Mouse (Mus musculus): ENCODE measurements at regions not wholly inside any gene's neighbourhood (a gene's known extent, or its start where the extent isn't known, plus 50 kb on each side); places are given as distances from the start of the nearest gene placed in this dataset.
A peak's percentile ranks its signal among the peaks of the same experiment; 100 is the strongest.

GRCm38 (mm10) chr12:42137764-42138163 lies 651.5 kb upstream of the Lrrn3 start:
- Histone ChIP-seq H3K27me3 (ENCODE audit: control insufficient read depth, insufficient read depth, low read length, poor library complexity, severe bottlenecking) (no peaks in the 10 kb centered on the region), H3K9me3 (replicated peaks; ENCODE audit: control insufficient read depth, insufficient read depth, low read length, poor library complexity, severe bottlenecking) (peaks cover 19% of the 10 kb centered on the region), H3K9ac (ENCODE audit: low read depth, poor library complexity, severe bottlenecking) (no peak overlapping the region), H3K27ac (ENCODE audit: insufficient read depth, low read length) (no peak overlapping the region), H3K4me3 (ENCODE audit: low read depth, low read length) (no peak overlapping the region), H3K4me1 (ENCODE audit: control insufficient read depth, insufficient read depth, low read length) (no peaks in the 10 kb centered on the region), H3K36me3 (ENCODE audit: control insufficient read depth, insufficient read depth, low read length, poor library complexity, severe bottlenecking) (no peaks in the 10 kb centered on the region)
- no peak for TF ChIP-seq CTCF (IDR thresholded peaks at IDR 0.05; ENCODE audit: low read depth, low read length)
- no peak for TF ChIP-seq POLR2A (IDR thresholded peaks at IDR 0.05; ENCODE audit: insufficient read depth, low read length)
- no peak for TF ChIP-seq EP300 (IDR thresholded peaks at IDR 0.05; ENCODE audit: insufficient read depth, low read depth, low read length)

- Histone ChIP-seq H3K27ac (ENCODE audit: insufficient read depth, low read length) (no peak overlapping the region), H3K9me3 (replicated peaks; ENCODE audit: control insufficient read depth, insufficient read depth, low read length, poor library complexity, severe bottlenecking) (no peaks in the 10 kb centered on the region), H3K4me3 (ENCODE audit: low read depth, low read length) (no peak overlapping the region), H3K27me3 (ENCODE audit: control insufficient read depth, insufficient read depth, low read length, poor library complexity, severe bottlenecking) (no peaks in the 10 kb centered on the region), H3K4me1 (ENCODE audit: control insufficient read depth, insufficient read depth, low read length) (no peaks in the 10 kb centered on the region), H3K9ac (ENCODE audit: low read depth, poor library complexity, severe bottlenecking) (no peak overlapping the region), H3K36me3 (ENCODE audit: control insufficient read depth, insufficient read depth, low read length, poor library complexity, severe bottlenecking) (no peaks in the 10 kb centered on the region)
- TF ChIP-seq POLR2A (IDR thresholded peaks at IDR 0.05; ENCODE audit: insufficient read depth, low read length) (no peak), CTCF (IDR thresholded peaks at IDR 0.05; ENCODE audit: low read depth, low read length) (no peak)
Observed at GRCm38 (mm10) chr12:42100189-42100588, 614.0 kb upstream of the Lrrn3 start.

GRCm38 (mm10) chr12:42070401-42070800 lies 584.2 kb upstream of the Lrrn3 start:
- Histone ChIP-seq H3K9me3 (replicated peaks; ENCODE audit: control insufficient read depth, insufficient read depth, low read length, poor library complexity, severe bottlenecking) (no peaks in the 10 kb centered on the region), H3K4me1 (ENCODE audit: control insufficient read depth, insufficient read depth, low read length) (no peaks in the 10 kb centered on the region), H3K4me3 (ENCODE audit: low read depth, low read length) (no peak overlapping the region), H3K36me3 (ENCODE audit: control insufficient read depth, insufficient read depth, low read length, poor library complexity, severe bottlenecking) (no peaks in the 10 kb centered on the region), H3K9ac (ENCODE audit: low read depth, poor library complexity, severe bottlenecking) (no peak overlapping the region), H3K27me3 (ENCODE audit: control insufficient read depth, insufficient read depth, low read length, poor library complexity, severe bottlenecking) (no peaks in the 10 kb centered on the region), H3K27ac (ENCODE audit: insufficient read depth, low read length) (no peak overlapping the region)
- no peak for TF ChIP-seq EP300 (IDR thresholded peaks at IDR 0.05; ENCODE audit: insufficient read depth, low read depth, low read length)
- TF ChIP-seq CTCF (IDR thresholded peaks at IDR 0.05; ENCODE audit: low read depth, low read length): no peak
- TF ChIP-seq POLR2A (IDR thresholded peaks at IDR 0.05; ENCODE audit: insufficient read depth, low read length): no peak

GRCm38 (mm10) chr12:42063745-42064144 lies 577.5 kb upstream of the Lrrn3 start:
- Histone ChIP-seq H3K36me3 (ENCODE audit: control insufficient read depth, insufficient read depth, low read length, poor library complexity, severe bottlenecking) (no peaks in the 10 kb centered on the region), H3K9me3 (replicated peaks; ENCODE audit: control insufficient read depth, insufficient read depth, low read length, poor library complexity, severe bottlenecking) (no peaks in the 10 kb centered on the region), H3K9ac (ENCODE audit: low read depth, poor library complexity, severe bottlenecking) (no peak overlapping the region), H3K4me3 (ENCODE audit: low read depth, low read length) (no peak overlapping the region), H3K27me3 (ENCODE audit: control insufficient read depth, insufficient read depth, low read length, poor library complexity, severe bottlenecking) (no peaks in the 10 kb centered on the region), H3K4me1 (ENCODE audit: control insufficient read depth, insufficient read depth, low read length) (no peaks in the 10 kb centered on the region), H3K27ac (ENCODE audit: insufficient read depth, low read length) (no peak overlapping the region)
- no peak for TF ChIP-seq POLR2A (IDR thresholded peaks at IDR 0.05; ENCODE audit: insufficient read depth, low read length)
- no peak for TF ChIP-seq CTCF (IDR thresholded peaks at IDR 0.05; ENCODE audit: low read depth, low read length)
- no peak for TF ChIP-seq EP300 (IDR thresholded peaks at IDR 0.05; ENCODE audit: insufficient read depth, low read depth, low read length)

- Histone ChIP-seq H3K27ac (ENCODE audit: insufficient read depth, low read length) (no peak overlapping the region), H3K9me3 (replicated peaks; ENCODE audit: control insufficient read depth, insufficient read depth, low read length, poor library complexity, severe bottlenecking) (no peaks in the 10 kb centered on the region), H3K36me3 (ENCODE audit: control insufficient read depth, insufficient read depth, low read length, poor library complexity, severe bottlenecking) (no peaks in the 10 kb centered on the region), H3K27me3 (ENCODE audit: control insufficient read depth, insufficient read depth, low read length, poor library complexity, severe bottlenecking) (no peaks in the 10 kb centered on the region), H3K9ac (ENCODE audit: low read depth, poor library complexity, severe bottlenecking) (no peak overlapping the region), H3K4me1 (ENCODE audit: control insufficient read depth, insufficient read depth, low read length) (no peaks in the 10 kb centered on the region), H3K4me3 (ENCODE audit: low read depth, low read length) (no peak overlapping the region)
- TF ChIP-seq POLR2A (IDR thresholded peaks at IDR 0.05; ENCODE audit: insufficient read depth, low read length) (no peak), CTCF (IDR thresholded peaks at IDR 0.05; ENCODE audit: low read depth, low read length) (no peak), EP300 (IDR thresholded peaks at IDR 0.05; ENCODE audit: insufficient read depth, low read depth, low read length) (no peak)
Observed at GRCm38 (mm10) chr12:42049056-42049455, 562.8 kb upstream of the Lrrn3 start.

- Histone ChIP-seq H3K27ac (ENCODE audit: insufficient read depth, low read length) (no peak overlapping the region), H3K4me1 (ENCODE audit: control insufficient read depth, insufficient read depth, low read length) (no peaks in the 10 kb centered on the region), H3K27me3 (ENCODE audit: control insufficient read depth, insufficient read depth, low read length, poor library complexity, severe bottlenecking) (no peaks in the 10 kb centered on the region), H3K9ac (ENCODE audit: low read depth, poor library complexity, severe bottlenecking) (no peak overlapping the region), H3K4me3 (ENCODE audit: low read depth, low read length) (no peak overlapping the region), H3K9me3 (replicated peaks; ENCODE audit: control insufficient read depth, insufficient read depth, low read length, poor library complexity, severe bottlenecking) (no peaks in the 10 kb centered on the region; the same call in 1 of the 2 replicates), H3K36me3 (ENCODE audit: control insufficient read depth, insufficient read depth, low read length, poor library complexity, severe bottlenecking) (no peaks in the 10 kb centered on the region)
- TF ChIP-seq EP300 (IDR thresholded peaks at IDR 0.05; ENCODE audit: insufficient read depth, low read depth, low read length) (no peak), POLR2A (IDR thresholded peaks at IDR 0.05; ENCODE audit: insufficient read depth, low read length) (no peak), CTCF (IDR thresholded peaks at IDR 0.05; ENCODE audit: low read depth, low read length) (peak; percentile 24)
Observed at GRCm38 (mm10) chr12:42027874-42028273, 541.6 kb upstream of the Lrrn3 start.
